Mouse (Mus musculus): ENCODE data around the gene Wdr59. TPM values are rescaled to one million over a fixed set of nuclear protein-coding genes. Genes with fewer than 3 reads are reported as not detected.
A peak's percentile ranks its signal among the peaks of the same experiment; 100 is the strongest.

Gene Wdr59
- total and polyA plus RNA-seq, 3 experiments: 3.3 to 10.5 (median 6.7) TPM

DNA sequence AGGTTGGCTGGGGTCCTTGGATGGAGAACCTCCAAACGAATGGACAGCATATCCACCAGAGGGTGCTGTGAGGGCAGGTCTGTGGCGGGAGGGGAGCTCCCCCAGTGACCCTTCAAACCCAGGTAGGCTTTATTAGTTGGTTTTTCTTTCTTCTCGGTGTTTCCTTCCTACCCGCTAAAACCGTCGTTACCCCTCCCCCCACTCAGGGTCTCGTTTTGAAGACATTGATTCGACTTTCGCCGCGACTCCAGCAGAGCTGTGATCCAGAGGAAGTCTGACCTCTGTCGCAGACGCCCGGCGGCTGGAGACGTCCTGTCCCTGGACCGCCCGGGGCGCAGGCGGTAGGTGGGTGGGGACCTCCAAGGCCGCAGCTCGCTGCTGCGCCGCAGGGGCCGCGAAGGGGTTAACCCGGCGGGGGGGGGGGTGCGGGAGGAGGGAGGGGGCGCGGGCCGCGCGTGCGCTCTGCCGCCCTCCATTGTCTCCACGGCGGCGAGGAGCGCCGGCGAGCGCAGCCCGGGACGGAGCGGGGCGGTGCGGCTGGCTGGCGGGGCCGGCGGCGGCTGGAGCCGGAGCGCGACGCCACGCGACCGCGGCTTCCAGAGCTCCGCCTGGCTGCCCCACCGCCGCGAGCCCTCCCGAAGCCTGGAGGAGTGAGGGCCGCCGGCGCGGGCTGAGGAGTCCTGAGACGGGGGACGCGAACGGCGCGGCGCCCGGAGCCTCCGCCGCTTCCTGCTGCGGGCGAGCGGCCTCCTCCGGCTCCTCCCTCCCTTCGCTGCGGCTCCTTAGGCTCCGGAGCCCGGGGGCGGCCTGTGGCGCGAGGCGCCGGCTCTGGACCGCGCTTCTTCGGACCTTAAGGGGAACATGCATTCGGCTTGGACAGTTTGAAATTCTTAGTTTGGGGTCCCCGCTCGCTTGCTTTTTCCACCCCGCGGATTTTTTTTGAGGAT, 14.4 kb upstream of the Wdr59 start, which contains the start of gene Znrf1:
Znrf1 (plus strand) TSS at position 67 of the 947 bp plus-strand sequence.
- peaks cover 22% of the 10 kb centered on the region for H3K36me3 ChIP-seq (replicated peaks)
- peaks cover 5% of the 10 kb centered on the region for H3K27me3 ChIP-seq (ENCODE audit: insufficient read depth, low read length)
- DNase-seq (ENCODE audit: low spot score) (peak; percentile 61), ATAC-seq (ENCODE audit: extremely low read depth, insufficient number of reproducible peaks, low FRiP score, poor library complexity, severe bottlenecking) (peak; percentile 64)
- TF ChIP-seq GATA2 (IDR thresholded peaks at IDR 0.05; ENCODE audit: borderline replicate concordance, low read depth, low read length): no peak
- TF ChIP-seq POLR2AphosphoS5 (IDR thresholded peaks at IDR 0.05; ENCODE audit: insufficient replicate concordance, low read depth, low read length): no peak
- TF ChIP-seq TAL1 (conservative IDR thresholded peaks at IDR 0.05; ENCODE audit: low read depth, low read length): no peak
- TF ChIP-seq CTCF (IDR thresholded peaks at IDR 0.05; ENCODE audit: low read depth, low read length): no peak
- no peak for TF ChIP-seq GATA1 (IDR thresholded peaks at IDR 0.05; ENCODE audit: borderline replicate concordance, low read length)
- H3K4me3 ChIP-seq (ENCODE audit: low read depth, low read length): peak within 1 kb of the TSS; percentile 89
- peaks cover 36% of the 10 kb centered on the region for H3K4me1 ChIP-seq (ENCODE audit: insufficient read depth, low read depth, low read length)
- no peaks in the 10 kb centered on the region for H3K9me3 ChIP-seq (replicated peaks)

DNA sequence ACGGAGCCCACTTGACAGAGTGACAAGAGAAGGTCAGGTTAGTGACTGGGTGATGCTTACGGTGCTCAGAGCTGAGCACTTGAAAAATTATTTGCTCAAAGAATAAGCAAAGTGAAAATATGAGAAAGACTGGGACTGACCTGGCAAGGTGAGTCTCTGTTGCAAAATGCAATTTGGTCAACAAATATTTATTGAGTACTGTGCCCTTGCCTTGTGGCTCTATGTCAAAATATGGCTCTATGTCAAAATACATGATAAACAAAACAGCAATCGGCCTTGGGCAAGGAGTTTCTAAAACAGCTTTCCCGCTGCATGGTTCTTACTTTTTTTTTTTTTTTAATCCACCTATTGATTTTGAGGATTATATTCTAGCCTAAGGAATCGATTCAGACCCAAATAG, 13.6 kb upstream of the Wdr59 start:
- Histone ChIP-seq H3K4me1 (ENCODE audit: insufficient read depth, low read depth, low read length) (peaks cover 28% of the 10 kb centered on the region), H3K9me3 (replicated peaks) (no peaks in the 10 kb centered on the region), H3K4me3 (ENCODE audit: low read depth, low read length) (no peak overlapping the region), H3K27me3 (ENCODE audit: insufficient read depth, low read length) (peaks cover 7% of the 10 kb centered on the region), H3K36me3 (replicated peaks) (peaks cover 15% of the 10 kb centered on the region)
- DNase-seq (ENCODE audit: low spot score): no peak
- no peak for ATAC-seq (ENCODE audit: extremely low read depth, insufficient number of reproducible peaks, low FRiP score, poor library complexity, severe bottlenecking)
- TF ChIP-seq TAL1 (conservative IDR thresholded peaks at IDR 0.05; ENCODE audit: low read depth, low read length): no peak
- no peak for TF ChIP-seq POLR2AphosphoS5 (IDR thresholded peaks at IDR 0.05; ENCODE audit: insufficient replicate concordance, low read depth, low read length)
- no peak for TF ChIP-seq GATA1 (IDR thresholded peaks at IDR 0.05; ENCODE audit: borderline replicate concordance, low read length)
- TF ChIP-seq GATA2 (IDR thresholded peaks at IDR 0.05; ENCODE audit: borderline replicate concordance, low read depth, low read length): no peak
- TF ChIP-seq CTCF (IDR thresholded peaks at IDR 0.05; ENCODE audit: low read depth, low read length): no peak

DNA sequence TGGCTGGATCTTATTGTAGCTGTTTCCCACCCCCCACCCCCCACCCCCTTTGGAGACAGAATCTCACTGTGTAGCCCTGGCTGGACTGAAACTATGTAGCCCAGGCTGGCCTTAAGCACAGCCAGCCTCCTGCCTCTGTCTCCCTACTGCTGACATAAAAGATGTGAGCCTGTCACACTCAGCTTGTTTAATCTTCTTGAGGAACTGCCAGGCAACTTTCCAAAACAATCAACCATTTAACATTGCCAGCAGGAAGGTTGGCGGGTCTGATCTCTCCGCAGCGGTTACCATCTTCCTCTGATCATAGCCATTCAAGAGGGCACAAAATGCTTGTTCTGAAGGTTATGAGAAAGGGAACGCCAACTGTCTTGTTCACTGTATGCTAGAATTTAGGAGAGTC, 11.6 kb upstream of the Wdr59 start:
- no peak for DNase-seq (ENCODE audit: low spot score)

DNA sequence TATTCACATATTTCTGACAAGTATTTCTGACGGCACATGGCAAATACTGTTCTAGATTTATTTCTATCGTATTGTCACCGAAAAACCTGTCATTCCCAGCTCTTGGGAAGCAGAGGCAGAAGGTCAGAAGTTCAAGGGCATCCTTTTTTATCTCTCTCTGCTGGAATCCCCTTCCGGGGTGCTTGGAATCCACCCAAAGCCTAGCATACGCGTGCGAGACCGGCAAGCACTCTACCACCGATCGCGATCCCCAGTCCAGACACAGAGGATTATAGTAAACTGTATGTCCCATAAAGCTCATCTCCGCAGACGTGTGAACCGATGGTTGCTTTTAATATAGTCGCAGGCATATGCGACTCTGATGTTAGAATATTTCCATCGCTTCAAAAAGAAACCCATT, 9.7 kb upstream of the Wdr59 start:
- TF ChIP-seq GATA2 (IDR thresholded peaks at IDR 0.05; ENCODE audit: borderline replicate concordance, low read depth, low read length): no peak
- no peak for TF ChIP-seq TAL1 (conservative IDR thresholded peaks at IDR 0.05; ENCODE audit: low read depth, low read length)
- TF ChIP-seq CTCF (IDR thresholded peaks at IDR 0.05; ENCODE audit: low read depth, low read length): no peak
- TF ChIP-seq GATA1 (IDR thresholded peaks at IDR 0.05; ENCODE audit: borderline replicate concordance, low read length): no peak
- TF ChIP-seq POLR2AphosphoS5 (IDR thresholded peaks at IDR 0.05; ENCODE audit: insufficient replicate concordance, low read depth, low read length): no peak
- no peak for ATAC-seq (ENCODE audit: extremely low read depth, insufficient number of reproducible peaks, low FRiP score, poor library complexity, severe bottlenecking)
- H3K9me3 ChIP-seq (replicated peaks): no peaks in the 10 kb centered on the region

More for the DNA sequence above, 11.6 kb upstream of the Wdr59 start:
- no peak overlapping the region for H3K4me3 ChIP-seq (ENCODE audit: low read depth, low read length)
- H3K4me1 ChIP-seq (ENCODE audit: insufficient read depth, low read depth, low read length): peaks cover 14% of the 10 kb centered on the region
- TF ChIP-seq GATA2 (IDR thresholded peaks at IDR 0.05; ENCODE audit: borderline replicate concordance, low read depth, low read length): no peak
- TF ChIP-seq GATA1 (IDR thresholded peaks at IDR 0.05; ENCODE audit: borderline replicate concordance, low read length): no peak
- TF ChIP-seq TAL1 (conservative IDR thresholded peaks at IDR 0.05; ENCODE audit: low read depth, low read length): no peak
- no peak for TF ChIP-seq POLR2AphosphoS5 (IDR thresholded peaks at IDR 0.05; ENCODE audit: insufficient replicate concordance, low read depth, low read length)
- TF ChIP-seq CTCF (IDR thresholded peaks at IDR 0.05; ENCODE audit: low read depth, low read length): no peak
- peaks cover 12% of the 10 kb centered on the region for H3K27me3 ChIP-seq (ENCODE audit: insufficient read depth, low read length)
- no peak for ATAC-seq (ENCODE audit: extremely low read depth, insufficient number of reproducible peaks, low FRiP score, poor library complexity, severe bottlenecking)
- H3K9me3 ChIP-seq (replicated peaks): no peaks in the 10 kb centered on the region
- H3K36me3 ChIP-seq (replicated peaks): peaks cover 4% of the 10 kb centered on the region

DNA sequence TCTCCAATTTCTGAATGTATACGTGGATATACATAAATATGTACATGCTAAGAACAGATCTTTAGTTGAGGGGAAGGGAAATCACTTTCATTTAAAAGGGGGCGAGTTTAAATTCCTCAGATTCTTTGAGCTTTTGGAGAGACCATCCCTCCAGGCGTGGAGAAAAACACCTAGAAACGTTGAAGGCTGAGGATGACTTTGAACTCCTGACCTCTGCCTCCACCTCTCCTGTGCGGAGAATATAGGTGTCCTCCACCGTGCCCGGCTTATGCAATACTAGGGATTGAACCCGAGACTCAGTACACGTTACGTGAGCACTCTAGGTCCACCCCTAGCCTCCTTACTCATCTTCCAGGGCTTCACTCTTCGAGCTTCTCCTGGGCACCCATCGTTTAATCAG, 9.3 kb upstream of the Wdr59 start:
- ATAC-seq (ENCODE audit: extremely low read depth, insufficient number of reproducible peaks, low FRiP score, poor library complexity, severe bottlenecking): no peak
- DNase-seq (ENCODE audit: low spot score): no peak
- Histone ChIP-seq H3K27me3 (ENCODE audit: insufficient read depth, low read length) (peaks cover 12% of the 10 kb centered on the region), H3K36me3 (replicated peaks) (no peaks in the 10 kb centered on the region), H3K4me1 (ENCODE audit: insufficient read depth, low read depth, low read length) (peaks cover 11% of the 10 kb centered on the region), H3K4me3 (ENCODE audit: low read depth, low read length) (no peak overlapping the region), H3K9me3 (replicated peaks) (no peaks in the 10 kb centered on the region)
- TF ChIP-seq POLR2AphosphoS5 (IDR thresholded peaks at IDR 0.05; ENCODE audit: insufficient replicate concordance, low read depth, low read length) (no peak), GATA2 (IDR thresholded peaks at IDR 0.05; ENCODE audit: borderline replicate concordance, low read depth, low read length) (no peak), CTCF (IDR thresholded peaks at IDR 0.05; ENCODE audit: low read depth, low read length) (no peak), GATA1 (IDR thresholded peaks at IDR 0.05; ENCODE audit: borderline replicate concordance, low read length) (no peak), TAL1 (conservative IDR thresholded peaks at IDR 0.05; ENCODE audit: low read depth, low read length) (no peak)

More for the DNA sequence above, 9.7 kb upstream of the Wdr59 start:
- Histone ChIP-seq H3K4me3 (ENCODE audit: low read depth, low read length) (no peak overlapping the region), H3K27me3 (ENCODE audit: insufficient read depth, low read length) (peaks cover 12% of the 10 kb centered on the region), H3K36me3 (replicated peaks) (no peaks in the 10 kb centered on the region), H3K4me1 (ENCODE audit: insufficient read depth, low read depth, low read length) (peaks cover 9% of the 10 kb centered on the region)
- no peak for DNase-seq (ENCODE audit: low spot score)

DNA sequence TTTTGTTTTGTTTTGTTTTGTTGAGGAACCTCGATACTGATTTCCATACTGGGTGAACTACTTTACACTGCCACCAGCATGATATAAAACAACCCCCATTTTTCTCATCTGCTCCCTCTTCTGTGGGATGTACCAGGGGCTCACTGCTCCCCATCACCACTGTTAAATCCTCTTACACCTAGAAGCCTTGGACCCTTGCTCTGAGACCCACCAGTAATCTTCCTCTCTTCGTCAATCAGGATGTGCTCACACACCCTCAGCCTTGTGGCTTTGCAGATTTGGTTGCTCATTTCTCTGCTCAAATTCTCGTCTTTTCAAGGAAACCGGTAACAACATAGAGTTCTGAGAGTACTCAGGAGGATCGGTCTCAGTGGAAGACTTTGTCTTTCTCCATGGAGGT, 6.2 kb upstream of the Wdr59 start:
- ATAC-seq (ENCODE audit: extremely low read depth, insufficient number of reproducible peaks, low FRiP score, poor library complexity, severe bottlenecking) (no peak), DNase-seq (ENCODE audit: low spot score) (no peak)
- TF ChIP-seq POLR2AphosphoS5 (IDR thresholded peaks at IDR 0.05; ENCODE audit: insufficient replicate concordance, low read depth, low read length) (no peak), TAL1 (conservative IDR thresholded peaks at IDR 0.05; ENCODE audit: low read depth, low read length) (no peak), GATA2 (IDR thresholded peaks at IDR 0.05; ENCODE audit: borderline replicate concordance, low read depth, low read length) (no peak), GATA1 (IDR thresholded peaks at IDR 0.05; ENCODE audit: borderline replicate concordance, low read length) (no peak), CTCF (IDR thresholded peaks at IDR 0.05; ENCODE audit: low read depth, low read length) (no peak)
- Histone ChIP-seq H3K27me3 (ENCODE audit: insufficient read depth, low read length) (peaks cover 12% of the 10 kb centered on the region), H3K36me3 (replicated peaks) (no peaks in the 10 kb centered on the region), H3K4me3 (ENCODE audit: low read depth, low read length) (no peak overlapping the region), H3K4me1 (ENCODE audit: insufficient read depth, low read depth, low read length) (peaks cover 11% of the 10 kb centered on the region), H3K9me3 (replicated peaks) (no peaks in the 10 kb centered on the region)

All from G1E (cell line).